Mouse (Mus musculus): ENCODE data around the gene Exoc2. TPM values are rescaled to one million over a fixed set of nuclear protein-coding genes. Genes with fewer than 3 reads are reported as not detected.

The Exoc2 gene
- total and polyA plus RNA-seq, 2 experiments from 2014 or later: 13.3 to 15.8 TPM

DNA sequence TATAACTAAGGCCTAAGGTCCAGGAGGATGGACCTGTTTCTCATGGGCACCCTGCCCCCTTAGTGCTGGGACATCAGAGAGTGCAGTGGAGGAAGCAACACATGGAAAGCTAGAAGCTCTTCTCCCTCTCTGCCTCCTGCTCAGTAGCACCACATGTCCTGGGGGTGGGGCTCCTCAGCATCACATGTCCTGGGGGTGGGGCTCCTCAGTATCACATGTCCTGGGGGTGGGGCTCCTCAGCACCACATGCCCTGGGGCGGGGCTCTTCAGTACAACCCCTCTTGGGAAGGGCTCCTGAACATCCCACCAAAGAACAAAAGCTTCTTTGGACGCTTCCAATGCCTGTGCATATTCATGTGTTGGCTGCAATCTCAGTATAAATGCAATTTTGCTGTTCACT, 186.3 kb downstream of the Exoc2 start:
- Histone ChIP-seq H3K27me3 (ENCODE audit: control insufficient read depth, insufficient read depth, low read length) (no peaks in the 10 kb centered on the region), H3K4me2 (ENCODE audit: low read depth, low read length) (no peak overlapping the region), H3K9me3 (replicated peaks; ENCODE audit: control insufficient read depth, low read length) (no peaks in the 10 kb centered on the region), H3K36me3 (replicated peaks; ENCODE audit: control insufficient read depth, insufficient read depth, low read length) (no peaks in the 10 kb centered on the region), H3K4me1 (ENCODE audit: control insufficient read depth, insufficient read depth) (peaks cover 11% of the 10 kb centered on the region), H3K9ac (replicated peaks; ENCODE audit: low read depth, low read length) (no peak overlapping the region), H3K27ac (ENCODE audit: low read depth) (no peak overlapping the region), H3K4me3 (ENCODE audit: low read depth, low read length) (no peak overlapping the region)
- peak; percentile 11; the same call in 1 of the 2 replicates for ATAC-seq (ENCODE audit: insufficient read depth, low read depth)
- 90% methylated on average over 2 of the region's 2 CpGs for WGBS
- no peak for TF ChIP-seq EP300 (IDR thresholded peaks at IDR 0.05; ENCODE audit: low read depth)
- TF ChIP-seq CTCF (IDR thresholded peaks at IDR 0.05; ENCODE audit: low read depth): no peak
- DNase-seq (ENCODE audit: low spot score): no peak

DNA sequence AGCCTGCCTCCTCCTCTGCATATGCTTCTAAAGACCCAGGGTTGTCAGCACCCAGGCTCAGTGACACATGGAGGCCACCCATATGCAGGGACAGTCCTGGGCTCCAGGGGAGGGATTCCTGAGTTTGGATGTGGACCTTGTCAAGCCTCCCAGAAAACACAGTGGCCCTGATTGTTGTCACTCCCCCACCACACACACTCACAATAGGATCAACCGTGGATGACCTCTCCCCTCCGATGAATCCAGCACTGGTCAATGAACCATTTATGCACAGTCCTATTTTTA, 186.9 kb downstream of the Exoc2 start:
- Histone ChIP-seq H3K36me3 (replicated peaks; ENCODE audit: control insufficient read depth, insufficient read depth, low read length) (no peaks in the 10 kb centered on the region), H3K4me3 (ENCODE audit: low read depth, low read length) (no peak overlapping the region), H3K27ac (ENCODE audit: low read depth) (no peak overlapping the region), H3K4me1 (ENCODE audit: control insufficient read depth, insufficient read depth) (peaks cover 17% of the 10 kb centered on the region), H3K4me2 (ENCODE audit: low read depth, low read length) (no peak overlapping the region), H3K27me3 (ENCODE audit: control insufficient read depth, insufficient read depth, low read length) (no peaks in the 10 kb centered on the region), H3K9ac (replicated peaks; ENCODE audit: low read depth, low read length) (no peak overlapping the region), H3K9me3 (replicated peaks; ENCODE audit: control insufficient read depth, low read length) (no peaks in the 10 kb centered on the region)
- no peak for ATAC-seq (ENCODE audit: insufficient read depth, low read depth)
- WGBS: 11% methylated on average over 2 of the region's 2 CpGs
- DNase-seq (ENCODE audit: low spot score): no peak
- TF ChIP-seq EP300 (IDR thresholded peaks at IDR 0.05; ENCODE audit: low read depth) (no peak), CTCF (IDR thresholded peaks at IDR 0.05; ENCODE audit: low read depth) (no peak)

DNA sequence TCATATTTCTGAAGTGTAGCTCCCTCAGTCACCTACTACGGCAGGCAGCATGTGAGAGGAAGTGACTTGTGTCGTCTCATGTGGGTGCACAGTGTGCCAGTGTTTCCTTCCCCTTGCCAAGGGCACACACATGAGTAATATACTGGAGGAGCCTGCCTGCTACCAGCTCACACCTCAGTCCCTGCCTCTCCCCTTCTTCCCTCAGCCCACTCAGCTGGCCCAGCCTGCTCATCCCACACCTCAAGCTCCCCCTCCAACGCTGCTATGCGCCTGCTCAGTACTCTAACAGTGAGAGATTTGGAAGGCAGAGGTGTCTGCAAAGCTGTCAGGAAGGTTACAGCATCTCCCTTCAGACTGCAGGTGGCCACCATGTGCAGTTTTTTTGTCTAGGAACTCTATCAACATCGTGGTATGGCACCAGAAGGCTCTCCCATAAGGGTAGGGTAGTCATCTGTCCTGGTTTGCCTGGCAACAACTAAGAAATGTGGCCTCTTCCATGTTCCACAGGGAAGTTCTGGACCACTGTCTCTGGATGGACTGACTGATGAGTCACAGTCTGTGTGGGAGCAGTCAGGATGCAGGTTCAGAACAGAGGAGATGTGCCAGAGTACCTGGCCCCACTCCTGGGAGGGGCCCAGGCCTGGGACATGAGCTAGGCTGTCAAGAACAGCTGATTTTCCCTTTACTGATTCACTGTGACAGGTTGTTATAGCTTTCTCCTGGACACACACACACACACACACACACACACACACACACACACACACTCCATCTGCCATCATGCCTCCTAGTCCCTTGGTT, 187.5 kb downstream of the Exoc2 start:
- H3K36me3 ChIP-seq (replicated peaks; ENCODE audit: control insufficient read depth, insufficient read depth, low read length): no peaks in the 10 kb centered on the region
- WGBS: 48% methylated on average over 5 of the region's 5 CpGs
- H3K9me3 ChIP-seq (replicated peaks; ENCODE audit: control insufficient read depth, low read length): no peaks in the 10 kb centered on the region
- peaks cover 21% of the 10 kb centered on the region for H3K4me1 ChIP-seq (ENCODE audit: control insufficient read depth, insufficient read depth)
- no peak overlapping the region for H3K9ac ChIP-seq (replicated peaks; ENCODE audit: low read depth, low read length)
- DNase-seq (ENCODE audit: low spot score) (no peak), ATAC-seq (ENCODE audit: insufficient read depth, low read depth) (no peak)
- H3K4me2 ChIP-seq (ENCODE audit: low read depth, low read length): no peak overlapping the region
- no peak overlapping the region for H3K27ac ChIP-seq (ENCODE audit: low read depth)
- TF ChIP-seq EP300 (IDR thresholded peaks at IDR 0.05; ENCODE audit: low read depth): no peak
- no peak for TF ChIP-seq CTCF (IDR thresholded peaks at IDR 0.05; ENCODE audit: low read depth)
- no peaks in the 10 kb centered on the region for H3K27me3 ChIP-seq (ENCODE audit: control insufficient read depth, insufficient read depth, low read length)
- H3K4me3 ChIP-seq (ENCODE audit: low read depth, low read length): no peak overlapping the region

DNA sequence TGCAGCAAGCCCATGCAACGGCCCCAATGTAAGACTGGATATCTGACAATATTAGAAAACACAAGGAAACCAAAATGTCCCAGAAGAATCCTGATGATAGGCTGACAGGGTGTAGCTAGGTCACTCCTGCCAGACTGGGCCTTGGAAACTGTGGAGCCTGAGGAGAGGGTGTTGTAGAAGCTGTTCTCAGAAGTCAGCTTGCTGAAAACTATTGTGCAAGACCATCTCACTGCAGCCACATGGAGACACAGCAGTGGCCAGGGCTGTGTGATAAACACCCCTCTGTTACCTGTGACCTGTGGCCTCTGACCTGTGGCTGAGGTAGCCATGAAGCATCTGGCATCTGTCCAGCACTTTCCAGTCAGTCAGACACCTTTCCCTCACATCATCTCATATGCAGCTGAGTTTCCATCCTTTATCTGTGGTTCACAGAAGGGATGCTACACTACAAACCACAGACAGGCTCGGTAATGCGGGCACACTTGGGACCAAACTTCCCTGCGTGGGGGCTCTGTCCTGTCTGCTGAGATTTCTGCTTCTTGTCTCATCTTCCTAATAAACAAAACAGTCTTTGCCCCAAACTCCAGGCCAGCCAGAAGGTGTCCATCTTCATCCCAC, 188.4 kb downstream of the Exoc2 start:
- no peak for DNase-seq (ENCODE audit: low spot score)
- no peak for ATAC-seq (ENCODE audit: insufficient read depth, low read depth)
- Histone ChIP-seq H3K4me1 (ENCODE audit: control insufficient read depth, insufficient read depth) (peaks cover 21% of the 10 kb centered on the region), H3K9ac (replicated peaks; ENCODE audit: low read depth, low read length) (no peak overlapping the region), H3K27ac (ENCODE audit: low read depth) (no peak overlapping the region), H3K36me3 (replicated peaks; ENCODE audit: control insufficient read depth, insufficient read depth, low read length) (no peaks in the 10 kb centered on the region), H3K4me3 (ENCODE audit: low read depth, low read length) (no peak overlapping the region), H3K9me3 (replicated peaks; ENCODE audit: control insufficient read depth, low read length) (no peaks in the 10 kb centered on the region), H3K27me3 (ENCODE audit: control insufficient read depth, insufficient read depth, low read length) (no peaks in the 10 kb centered on the region), H3K4me2 (ENCODE audit: low read depth, low read length) (no peak overlapping the region)
- TF ChIP-seq CTCF (IDR thresholded peaks at IDR 0.05; ENCODE audit: low read depth) (no peak), EP300 (IDR thresholded peaks at IDR 0.05; ENCODE audit: low read depth) (no peak)
- 74% methylated on average over 4 of the region's 4 CpGs for WGBS

DNA sequence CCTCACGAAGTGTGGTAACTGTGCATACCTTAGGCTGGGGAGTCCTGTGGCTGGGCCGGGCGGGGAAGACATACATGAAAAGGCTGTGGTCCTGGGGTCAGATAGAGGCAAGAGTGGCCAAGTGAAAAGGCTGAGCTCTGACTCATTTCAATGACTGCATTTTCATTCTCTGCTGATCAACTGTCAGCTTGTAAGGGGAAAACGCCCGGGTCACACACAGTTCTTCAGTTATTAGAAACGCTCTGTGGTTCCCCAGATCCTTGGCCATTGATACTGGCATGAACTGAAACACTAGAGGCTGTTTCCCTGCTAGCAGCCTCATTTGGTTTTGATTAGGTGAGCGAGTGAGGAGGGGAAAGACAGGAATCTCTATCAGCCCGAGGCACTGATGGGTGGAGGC, 191.5 kb downstream of the Exoc2 start:
- no peak overlapping the region for H3K4me2 ChIP-seq (ENCODE audit: low read depth, low read length)

More for the DNA sequence above, 191.5 kb downstream of the Exoc2 start:
- no peak overlapping the region for H3K9ac ChIP-seq (replicated peaks; ENCODE audit: low read depth, low read length)
- H3K36me3 ChIP-seq (replicated peaks; ENCODE audit: control insufficient read depth, insufficient read depth, low read length): no peaks in the 10 kb centered on the region
- no peaks in the 10 kb centered on the region for H3K27me3 ChIP-seq (ENCODE audit: control insufficient read depth, insufficient read depth, low read length)
- no peak for ATAC-seq (ENCODE audit: insufficient read depth, low read depth)
- no peak overlapping the region for H3K4me3 ChIP-seq (ENCODE audit: low read depth, low read length)
- no peak overlapping the region for H3K27ac ChIP-seq (ENCODE audit: low read depth)
- 44% methylated on average over 8 of the region's 8 CpGs for WGBS
- H3K4me1 ChIP-seq (ENCODE audit: control insufficient read depth, insufficient read depth): peaks cover 19% of the 10 kb centered on the region
- no peak for DNase-seq (ENCODE audit: low spot score)
- TF ChIP-seq EP300 (IDR thresholded peaks at IDR 0.05; ENCODE audit: low read depth) (no peak), CTCF (IDR thresholded peaks at IDR 0.05; ENCODE audit: low read depth) (no peak)
- no peaks in the 10 kb centered on the region for H3K9me3 ChIP-seq (replicated peaks; ENCODE audit: control insufficient read depth, low read length)
